Mouse (Mus musculus) left cerebral cortex, postnatal 4 days (tissue): ENCODE results near the gene Obox5. TPM values are rescaled to one million over a fixed set of nuclear protein-coding genes. Genes with fewer than 3 reads are reported as not detected.
"Not testable (repeated sequence)": the region's sequence is repeated elsewhere in the genome, so short reads cannot be mapped to it uniquely, and the experiment has no call there.

ENCODE experiments used
- DNase-seq: peaks from one replicate; pipeline ENCODE4 v3.0.0-alpha.2; 2022
- intact Hi-C: fragments of 180-260 bp; cut with DNase I; formaldehyde crosslinking; loops from one replicate; pipeline ENCODE4 v1.15.1; 2025
- total RNA-seq, 2 experiments: library from RNA; stranded (reverse); gene quantifications; 2 replicates each; pipeline ENCODE4 v1.2.3; 2021

The Obox5 gene
- not detected for total RNA-seq

- DNase-seq, intact Hi-C loops: not testable (repeated sequence)
Measured at GRCm38 (mm10) chr7:15749831-15750230, at the start of gene Obox5. Gene Obox5, plus strand, starts transcription at chr7:15750131.

GRCm38 (mm10) chr7:15749296-15749695 lies 635 bp upstream of the Obox5 start:
- intact Hi-C loops, DNase-seq: not testable (repeated sequence)

Other genes with a start within 250 kb of the Obox5 start
- not detected for gene Obox3, start 110.2 kb upstream of the Obox5 start, total RNA-seq
- not detected for gene Obox6, start 89.5 kb downstream of the Obox5 start, total RNA-seq
- gene Crx, start 129.8 kb downstream of the Obox5 start, total RNA-seq: not detected
- not detected for gene Crxos, start 132.5 kb downstream of the Obox5 start, total RNA-seq
- 1,000 to 10,000 TPM; 1,074 to 1,076 TPM for gene Selenow, start 172.3 kb downstream of the Obox5 start, total RNA-seq
- 100 to 1,000 TPM; 110 to 112 TPM for gene Nop53, start 195.9 kb downstream of the Obox5 start, total RNA-seq
- gene Ehd2, start 217.4 kb downstream of the Obox5 start, total RNA-seq: 1 to 10 TPM; 6.2 to 6.7 TPM